Mouse (Mus musculus): Measurements from ENCODE around the gene Rap2a. TPM values are rescaled to one million over a fixed set of nuclear protein-coding genes. Genes with fewer than 3 reads are reported as not detected.

The Rap2a gene
- total and polyA plus RNA-seq, 3 experiments, result 3.6 to 25.1 (median 8.7) TPM

GRCm38 (mm10) chr14:120509366-120509640 is 31.1 kb downstream of the Rap2a start:
- TF ChIP-seq GATA1 (IDR thresholded peaks at IDR 0.05; ENCODE audit: borderline replicate concordance, low read length) (no peak), GATA2 (IDR thresholded peaks at IDR 0.05; ENCODE audit: borderline replicate concordance, low read depth, low read length) (no peak), TAL1 (conservative IDR thresholded peaks at IDR 0.05; ENCODE audit: low read depth, low read length) (no peak), POLR2AphosphoS5 (IDR thresholded peaks at IDR 0.05; ENCODE audit: insufficient replicate concordance, low read depth, low read length) (no peak), CTCF (IDR thresholded peaks at IDR 0.05; ENCODE audit: low read depth, low read length) (no peak)
- Histone ChIP-seq H3K36me3 (replicated peaks) (peaks cover 15% of the 10 kb centered on the region), H3K4me3 (ENCODE audit: low read depth, low read length) (no peak overlapping the region), H3K27me3 (ENCODE audit: insufficient read depth, low read length) (no peaks in the 10 kb centered on the region), H3K9me3 (replicated peaks) (no peaks in the 10 kb centered on the region; the same call in 1 of the 2 replicates), H3K4me1 (ENCODE audit: insufficient read depth, low read depth, low read length) (no peaks in the 10 kb centered on the region)
- ATAC-seq (ENCODE audit: extremely low read depth, insufficient number of reproducible peaks, low FRiP score, poor library complexity, severe bottlenecking) (no peak), DNase-seq (ENCODE audit: low spot score) (no peak)

- Histone ChIP-seq H3K36me3 (replicated peaks) (no peaks in the 10 kb centered on the region), H3K9me3 (replicated peaks) (no peaks in the 10 kb centered on the region; the same call in 1 of the 2 replicates), H3K4me3 (ENCODE audit: low read depth, low read length) (no peak overlapping the region), H3K27me3 (ENCODE audit: insufficient read depth, low read length) (no peaks in the 10 kb centered on the region), H3K4me1 (ENCODE audit: insufficient read depth, low read depth, low read length) (no peaks in the 10 kb centered on the region)
- DNase-seq (ENCODE audit: low spot score) (no peak), ATAC-seq (ENCODE audit: extremely low read depth, insufficient number of reproducible peaks, low FRiP score, poor library complexity, severe bottlenecking) (no peak)
- TF ChIP-seq POLR2AphosphoS5 (IDR thresholded peaks at IDR 0.05; ENCODE audit: insufficient replicate concordance, low read depth, low read length) (no peak), GATA2 (IDR thresholded peaks at IDR 0.05; ENCODE audit: borderline replicate concordance, low read depth, low read length) (no peak), GATA1 (IDR thresholded peaks at IDR 0.05; ENCODE audit: borderline replicate concordance, low read length) (no peak), CTCF (IDR thresholded peaks at IDR 0.05; ENCODE audit: low read depth, low read length) (no peak), TAL1 (conservative IDR thresholded peaks at IDR 0.05; ENCODE audit: low read depth, low read length) (no peak)
Measured at GRCm38 (mm10) chr14:120511821-120512220, 33.6 kb downstream of the Rap2a start.

- Histone ChIP-seq H3K36me3 (replicated peaks) (no peaks in the 10 kb centered on the region), H3K4me1 (ENCODE audit: insufficient read depth, low read depth, low read length) (no peaks in the 10 kb centered on the region), H3K9me3 (replicated peaks) (no peaks in the 10 kb centered on the region; the same call in 1 of the 2 replicates), H3K4me3 (ENCODE audit: low read depth, low read length) (no peak overlapping the region), H3K27me3 (ENCODE audit: insufficient read depth, low read length) (no peaks in the 10 kb centered on the region)
- TF ChIP-seq GATA2 (IDR thresholded peaks at IDR 0.05; ENCODE audit: borderline replicate concordance, low read depth, low read length) (no peak), TAL1 (conservative IDR thresholded peaks at IDR 0.05; ENCODE audit: low read depth, low read length) (no peak), POLR2AphosphoS5 (IDR thresholded peaks at IDR 0.05; ENCODE audit: insufficient replicate concordance, low read depth, low read length) (no peak), CTCF (IDR thresholded peaks at IDR 0.05; ENCODE audit: low read depth, low read length) (no peak), GATA1 (IDR thresholded peaks at IDR 0.05; ENCODE audit: borderline replicate concordance, low read length) (no peak)
- DNase-seq (ENCODE audit: low spot score) (no peak), ATAC-seq (ENCODE audit: extremely low read depth, insufficient number of reproducible peaks, low FRiP score, poor library complexity, severe bottlenecking) (no peak)
Measured at GRCm38 (mm10) chr14:120514821-120515271, 36.6 kb downstream of the Rap2a start.

GRCm38 (mm10) chr14:120515376-120515775 is 37.1 kb downstream of the Rap2a start:
- no peak for DNase-seq (ENCODE audit: low spot score)
- no peaks in the 10 kb centered on the region for H3K36me3 ChIP-seq (replicated peaks)
- H3K4me1 ChIP-seq (ENCODE audit: insufficient read depth, low read depth, low read length), result no peaks in the 10 kb centered on the region
- TF ChIP-seq GATA1 (IDR thresholded peaks at IDR 0.05; ENCODE audit: borderline replicate concordance, low read length) (no peak), TAL1 (conservative IDR thresholded peaks at IDR 0.05; ENCODE audit: low read depth, low read length) (no peak)
- ATAC-seq (ENCODE audit: extremely low read depth, insufficient number of reproducible peaks, low FRiP score, poor library complexity, severe bottlenecking), result no peak
- no peaks in the 10 kb centered on the region for H3K27me3 ChIP-seq (ENCODE audit: insufficient read depth, low read length)
- no peaks in the 10 kb centered on the region; the same call in 1 of the 2 replicates for H3K9me3 ChIP-seq (replicated peaks)
- no peak overlapping the region for H3K4me3 ChIP-seq (ENCODE audit: low read depth, low read length)

- no peak for ATAC-seq (ENCODE audit: extremely low read depth, insufficient number of reproducible peaks, low FRiP score, poor library complexity, severe bottlenecking)
- no peaks in the 10 kb centered on the region for H3K4me1 ChIP-seq (ENCODE audit: insufficient read depth, low read depth, low read length)
- TF ChIP-seq TAL1 (conservative IDR thresholded peaks at IDR 0.05; ENCODE audit: low read depth, low read length) (no peak), GATA1 (IDR thresholded peaks at IDR 0.05; ENCODE audit: borderline replicate concordance, low read length) (no peak), GATA2 (IDR thresholded peaks at IDR 0.05; ENCODE audit: borderline replicate concordance, low read depth, low read length) (no peak), POLR2AphosphoS5 (IDR thresholded peaks at IDR 0.05; ENCODE audit: insufficient replicate concordance, low read depth, low read length) (no peak), CTCF (IDR thresholded peaks at IDR 0.05; ENCODE audit: low read depth, low read length) (no peak)
Measured at GRCm38 (mm10) chr14:120518706-120519105, 40.5 kb downstream of the Rap2a start.

GRCm38 (mm10) chr14:120519921-120520320 is 41.7 kb downstream of the Rap2a start:
- H3K27me3 ChIP-seq (ENCODE audit: insufficient read depth, low read length), result no peaks in the 10 kb centered on the region
- no peaks in the 10 kb centered on the region for H3K36me3 ChIP-seq (replicated peaks)
- H3K4me3 ChIP-seq (ENCODE audit: low read depth, low read length), result no peak overlapping the region
- no peak for TF ChIP-seq GATA1 (IDR thresholded peaks at IDR 0.05; ENCODE audit: borderline replicate concordance, low read length)
- TF ChIP-seq GATA2 (IDR thresholded peaks at IDR 0.05; ENCODE audit: borderline replicate concordance, low read depth, low read length), result no peak
- no peak for TF ChIP-seq CTCF (IDR thresholded peaks at IDR 0.05; ENCODE audit: low read depth, low read length)
- TF ChIP-seq POLR2AphosphoS5 (IDR thresholded peaks at IDR 0.05; ENCODE audit: insufficient replicate concordance, low read depth, low read length), result no peak
- TF ChIP-seq TAL1 (conservative IDR thresholded peaks at IDR 0.05; ENCODE audit: low read depth, low read length), result no peak
- DNase-seq (ENCODE audit: low spot score) (no peak), ATAC-seq (ENCODE audit: extremely low read depth, insufficient number of reproducible peaks, low FRiP score, poor library complexity, severe bottlenecking) (no peak)
- peaks cover 6% of the 10 kb centered on the region for H3K9me3 ChIP-seq (replicated peaks)
- H3K4me1 ChIP-seq (ENCODE audit: insufficient read depth, low read depth, low read length), result no peaks in the 10 kb centered on the region

More at GRCm38 (mm10) chr14:120518706-120519105, 40.5 kb downstream of the Rap2a start:
- no peak for DNase-seq (ENCODE audit: low spot score)
- no peaks in the 10 kb centered on the region for H3K27me3 ChIP-seq (ENCODE audit: insufficient read depth, low read length)
- no peak overlapping the region for H3K4me3 ChIP-seq (ENCODE audit: low read depth, low read length)
- no peaks in the 10 kb centered on the region; the same call in 1 of the 2 replicates for H3K9me3 ChIP-seq (replicated peaks)
- H3K36me3 ChIP-seq (replicated peaks), result no peaks in the 10 kb centered on the region

Data from G1E (cell line).